Mouse (Mus musculus): ENCODE results near the gene Ssh1.

The Ssh1 gene

DNA sequence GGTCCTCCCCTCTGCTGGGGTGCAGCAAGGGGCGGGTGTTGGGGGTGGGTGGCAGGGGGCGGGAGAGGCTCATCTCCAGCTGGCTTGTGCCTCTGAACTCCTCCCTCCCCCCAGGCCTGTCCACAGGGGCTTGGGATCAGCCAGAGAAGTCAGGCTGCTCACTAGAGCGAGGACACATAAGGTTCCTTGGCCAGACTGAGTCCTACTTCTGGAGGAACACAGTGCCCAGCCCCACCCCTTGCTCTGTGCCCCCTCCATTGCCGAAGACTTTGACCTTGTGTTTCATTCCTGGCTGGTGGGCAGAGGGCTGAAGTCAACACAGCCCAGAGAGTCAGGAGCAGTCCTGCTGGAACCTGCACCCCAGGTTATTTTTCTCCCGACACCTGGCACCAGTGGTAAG, 9.8 kb upstream of the Ssh1 start, which contains the start of gene Dao:
TSS of gene Dao (plus strand) at position 162 of the 400 bp plus-strand sequence.
- in situ Hi-C loops (cut with MboI; ENCODE audit: low pct_unique_long_range_greater_than_20kb in 1 of 2, low sequenced_read_pairs in 2 of 2, unreplicated experiment in 1 of 2): no loop called here

DNA sequence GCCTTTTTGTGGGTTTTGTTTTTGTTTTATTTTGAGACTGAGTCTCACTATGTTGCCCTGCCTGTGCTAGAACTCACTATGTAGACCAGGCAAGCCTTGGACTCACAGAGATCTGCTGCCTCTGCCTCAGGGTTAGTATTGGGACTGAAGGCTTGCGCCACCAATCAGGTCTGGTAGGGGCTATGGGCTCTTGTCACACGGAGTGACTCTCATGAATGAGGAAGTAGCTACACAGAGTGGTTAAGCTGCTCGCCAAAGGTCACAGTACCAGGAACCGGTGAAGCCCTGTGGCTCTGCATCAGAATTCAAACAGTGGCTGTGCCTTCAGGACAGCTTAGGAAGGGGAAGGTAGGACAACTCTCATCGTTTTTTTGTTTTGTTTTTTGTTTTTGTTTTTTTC, 5.7 kb upstream of the Ssh1 start:
- in situ Hi-C loops (cut with MboI; ENCODE audit: low pct_unique_long_range_greater_than_20kb in 1 of 2, low sequenced_read_pairs in 2 of 2, unreplicated experiment in 1 of 2): no loop called here

DNA sequence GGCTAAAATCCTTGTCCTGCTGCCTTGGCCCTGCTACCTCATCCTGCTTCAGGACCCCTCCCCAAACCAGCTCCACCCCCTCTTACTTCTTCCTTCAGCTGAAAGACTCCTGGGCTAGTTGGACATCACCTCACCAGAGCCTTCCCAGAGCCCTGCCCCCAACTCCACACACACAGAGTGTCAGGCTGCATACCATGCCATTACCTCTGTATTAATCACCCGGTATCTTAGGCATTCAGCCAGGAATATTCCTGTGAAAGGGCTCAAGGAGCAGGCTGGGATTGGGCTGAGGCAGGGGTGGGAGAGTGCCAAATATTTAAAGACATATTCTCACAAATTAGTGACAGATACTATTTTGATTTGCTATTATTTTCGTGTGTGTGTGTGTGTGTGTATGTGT, 2.8 kb upstream of the Ssh1 start:
- in situ Hi-C loops (cut with MboI; ENCODE audit: low pct_unique_long_range_greater_than_20kb in 1 of 2, low sequenced_read_pairs in 2 of 2, unreplicated experiment in 1 of 2): no loop called here

DNA sequence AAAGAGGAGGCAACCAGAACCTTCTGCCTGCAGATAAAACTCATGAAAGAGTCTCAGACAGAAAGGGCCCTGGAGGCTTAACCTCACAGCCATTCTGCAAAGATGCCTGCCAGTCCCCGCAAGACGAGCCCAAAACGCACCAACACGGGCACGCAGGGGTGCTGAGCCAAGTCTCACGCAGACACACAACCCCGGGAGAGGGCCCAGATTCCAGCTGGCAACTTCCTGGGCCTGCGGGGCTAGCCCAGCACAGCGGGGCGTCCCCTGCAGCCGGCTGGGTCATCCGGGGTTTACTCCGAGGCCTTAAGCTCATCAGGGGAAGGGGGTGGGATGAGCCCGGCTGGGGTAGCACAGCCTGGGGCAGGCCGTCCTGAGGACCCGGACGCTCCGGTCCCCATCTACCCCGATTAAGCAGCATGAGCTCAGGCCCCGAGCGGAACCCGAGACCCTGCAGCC, 635 bp downstream of the Ssh1 start:
- in situ Hi-C loops (cut with MboI; ENCODE audit: low pct_unique_long_range_greater_than_20kb in 1 of 2, low sequenced_read_pairs in 2 of 2, unreplicated experiment in 1 of 2): no loop called here

DNA sequence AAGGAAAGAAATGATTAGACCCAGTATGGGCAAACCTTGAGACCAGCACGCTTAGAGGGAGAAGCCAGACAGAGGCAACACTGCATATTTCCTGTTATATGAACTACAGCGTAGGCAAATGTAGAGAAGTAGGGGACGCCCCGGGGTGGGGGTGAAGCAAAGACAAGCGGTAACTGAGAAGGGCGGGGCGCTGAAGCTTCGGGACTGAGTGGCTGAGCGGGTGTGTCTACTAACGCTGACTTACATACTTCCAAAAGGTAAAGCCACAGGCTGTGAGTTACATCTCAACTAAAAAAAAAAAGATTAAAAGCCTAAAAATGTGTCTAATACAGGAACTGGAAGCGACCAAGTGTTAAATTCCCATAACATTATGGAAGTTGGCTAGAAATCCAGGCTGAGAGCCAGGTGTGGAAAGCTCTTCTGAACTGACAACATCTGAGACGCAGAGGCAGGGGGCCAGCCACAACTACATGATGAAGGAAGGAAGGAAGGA, 1.3 kb downstream of the Ssh1 start:
- in situ Hi-C loops (cut with MboI; ENCODE audit: low pct_unique_long_range_greater_than_20kb in 1 of 2, low sequenced_read_pairs in 2 of 2, unreplicated experiment in 1 of 2): no loop called here

DNA sequence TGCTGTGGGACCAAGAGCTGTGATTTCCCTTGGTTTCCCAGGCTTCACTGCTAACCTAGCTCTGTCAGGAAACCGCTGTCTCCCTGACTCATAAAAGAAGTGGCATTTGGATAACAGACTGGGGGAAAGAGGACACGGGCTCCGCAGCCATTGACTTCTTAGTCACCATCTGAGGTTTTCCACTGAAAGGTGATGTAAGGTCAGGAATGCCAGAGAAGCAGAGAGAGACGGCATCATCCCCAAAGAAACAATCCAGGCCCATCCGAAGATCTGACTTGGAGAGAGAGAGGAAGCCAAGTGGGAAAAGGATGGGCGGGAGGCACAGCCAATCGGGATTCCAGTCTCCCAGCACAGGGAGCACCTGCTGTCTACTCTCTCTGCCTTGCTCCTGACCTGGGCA, 2.6 kb downstream of the Ssh1 start:
- in situ Hi-C loops (cut with MboI; ENCODE audit: low pct_unique_long_range_greater_than_20kb in 1 of 2, low sequenced_read_pairs in 2 of 2, unreplicated experiment in 1 of 2): no loop called here

DNA sequence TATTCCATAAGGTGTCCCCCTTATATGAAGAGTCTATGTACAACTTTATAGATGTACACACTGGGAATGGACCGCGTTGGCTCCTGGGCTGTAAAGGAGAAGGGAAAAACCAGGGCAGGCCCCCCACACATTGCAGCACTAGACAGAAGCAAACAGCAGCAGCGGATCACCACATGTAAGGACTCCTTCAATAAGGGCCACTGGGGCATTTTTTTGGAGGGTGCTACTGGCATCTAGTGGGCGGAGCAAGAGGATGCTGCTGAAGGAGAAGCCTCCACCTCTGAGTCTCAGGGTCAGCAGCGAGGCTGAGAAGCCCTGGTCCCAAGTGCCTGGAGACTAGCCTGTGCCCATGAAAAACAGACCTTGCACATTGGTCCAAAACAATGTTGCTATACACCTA, 3.1 kb downstream of the Ssh1 start:
- in situ Hi-C loops (cut with MboI; ENCODE audit: low pct_unique_long_range_greater_than_20kb in 1 of 2, low sequenced_read_pairs in 2 of 2, unreplicated experiment in 1 of 2): no loop called here

DNA sequence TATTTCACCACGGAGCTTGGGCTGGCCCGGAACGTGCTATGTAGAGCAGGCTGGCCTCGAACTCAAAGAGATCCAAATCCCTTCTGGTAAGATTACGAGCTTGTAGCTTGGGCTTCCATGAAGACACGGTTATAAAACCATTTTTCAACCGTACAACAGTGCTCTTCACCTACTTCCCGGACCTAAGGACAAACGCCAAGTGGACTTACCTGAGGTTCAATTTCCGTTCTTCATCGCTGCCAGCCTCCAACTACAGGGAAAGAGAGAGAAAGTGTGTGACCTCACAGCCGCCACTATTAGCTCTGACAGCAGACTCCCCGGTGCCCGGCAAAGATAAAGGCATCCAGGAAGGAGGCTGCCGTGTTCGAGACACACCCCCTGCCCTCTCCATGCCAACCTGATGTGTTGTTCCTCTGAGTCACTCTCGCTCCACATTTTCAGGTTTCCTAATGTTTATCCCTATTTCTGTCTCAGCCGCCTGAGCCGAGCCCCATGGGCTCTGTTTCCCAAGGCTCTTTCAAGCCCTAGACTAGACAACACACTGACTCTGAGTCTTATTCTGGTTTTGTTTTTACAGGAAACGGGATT, 4.2 kb downstream of the Ssh1 start:
- in situ Hi-C loops (cut with MboI; ENCODE audit: low pct_unique_long_range_greater_than_20kb in 1 of 2, low sequenced_read_pairs in 2 of 2, unreplicated experiment in 1 of 2): no loop called here

DNA sequence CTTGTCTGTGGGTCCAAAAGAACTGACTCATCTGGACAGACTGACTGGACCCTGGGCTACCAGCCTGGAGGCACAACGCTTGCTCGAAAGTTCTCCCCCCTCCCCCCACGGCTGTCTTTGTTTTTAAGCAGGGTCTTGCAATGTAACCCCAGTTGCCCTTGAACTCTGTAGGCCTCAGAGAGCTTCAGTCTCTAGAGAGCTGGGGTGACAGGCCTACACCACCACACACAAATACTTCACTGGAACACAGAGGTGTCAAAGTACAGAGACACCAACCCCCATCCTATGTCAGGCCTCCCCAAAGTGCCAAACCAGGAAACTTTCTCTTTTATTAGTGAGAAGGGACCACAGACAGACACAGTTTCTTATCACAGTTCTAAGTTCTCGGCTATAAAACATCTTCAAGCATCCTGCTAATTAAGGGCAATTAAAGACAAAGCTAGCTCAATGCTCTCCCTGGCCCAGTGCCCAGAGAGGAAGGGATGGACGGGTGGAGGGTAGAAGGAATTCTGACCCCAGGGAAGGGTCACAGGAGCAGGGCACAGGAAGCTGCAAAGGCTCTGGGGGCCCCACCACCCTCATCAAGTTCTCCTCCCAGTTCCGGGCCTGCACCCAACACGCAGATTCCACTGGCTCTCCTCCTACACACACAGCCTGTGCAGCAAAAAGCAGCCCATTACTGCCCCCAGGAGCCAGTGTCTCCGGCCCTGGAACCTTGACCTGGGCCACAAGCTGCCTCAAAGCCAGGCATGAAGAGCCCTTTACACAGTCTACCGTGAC, 7.3 kb downstream of the Ssh1 start:
- in situ Hi-C loops (cut with MboI; ENCODE audit: low pct_unique_long_range_greater_than_20kb in 1 of 2, low sequenced_read_pairs in 2 of 2, unreplicated experiment in 1 of 2): no loop called here

DNA sequence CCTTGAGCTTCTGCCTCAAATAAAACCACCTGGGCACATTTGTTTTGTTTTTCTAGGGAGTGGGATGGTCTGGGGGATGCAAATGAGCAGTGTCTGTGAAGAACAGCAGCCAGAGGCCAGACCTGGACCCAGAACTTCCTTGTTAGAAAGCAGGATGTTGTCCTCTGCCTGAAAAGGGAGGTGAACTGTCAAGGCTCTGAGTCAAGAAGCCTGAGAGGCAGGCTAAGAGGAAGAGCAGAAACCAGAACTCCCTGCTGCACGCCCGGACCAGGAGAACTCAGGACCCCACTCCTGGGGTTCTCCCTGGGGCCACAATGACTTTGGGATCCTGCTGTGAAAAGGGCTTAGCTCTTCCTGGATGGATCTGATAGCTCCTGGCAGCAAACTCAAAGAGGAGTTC, 8.0 kb downstream of the Ssh1 start:
- in situ Hi-C loops (cut with MboI; ENCODE audit: low pct_unique_long_range_greater_than_20kb in 1 of 2, low sequenced_read_pairs in 2 of 2, unreplicated experiment in 1 of 2): no loop called here

DNA sequence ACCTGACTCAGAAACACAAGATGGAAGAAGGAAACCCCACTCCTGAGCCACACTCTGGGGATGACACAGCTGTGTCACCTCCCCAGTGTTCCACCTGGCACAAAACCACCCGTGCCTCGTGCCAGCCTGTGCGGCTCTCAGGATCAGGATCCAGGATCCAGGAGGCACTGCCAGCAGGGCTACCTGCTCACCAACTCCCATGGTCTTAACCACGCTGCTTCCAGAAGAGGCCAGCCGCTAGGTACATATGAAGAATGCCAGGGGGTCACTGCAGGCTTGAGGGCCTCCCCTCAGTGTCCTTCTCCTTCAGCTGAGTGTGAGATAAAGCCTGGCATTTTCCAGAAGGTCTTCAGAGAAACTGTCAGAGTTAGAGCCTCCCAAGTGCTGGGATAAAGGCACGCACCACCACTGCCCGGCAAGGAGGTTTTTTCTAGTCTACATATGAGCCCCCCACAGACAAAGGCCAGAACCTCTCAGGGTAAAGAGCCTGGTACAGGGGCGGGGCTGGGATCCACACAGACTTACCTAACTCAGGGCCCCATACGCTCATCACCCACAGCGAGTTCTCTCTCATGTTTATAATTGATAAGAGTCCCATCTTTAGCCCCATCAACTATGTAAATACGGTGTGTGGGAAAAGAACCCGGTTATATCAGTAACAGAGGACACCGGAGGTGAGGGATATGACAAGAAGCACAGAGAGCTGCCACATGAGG, 9.5 kb downstream of the Ssh1 start:
- in situ Hi-C loops (cut with MboI; ENCODE audit: low pct_unique_long_range_greater_than_20kb in 1 of 2, low sequenced_read_pairs in 2 of 2, unreplicated experiment in 1 of 2): no loop called here

DNA sequence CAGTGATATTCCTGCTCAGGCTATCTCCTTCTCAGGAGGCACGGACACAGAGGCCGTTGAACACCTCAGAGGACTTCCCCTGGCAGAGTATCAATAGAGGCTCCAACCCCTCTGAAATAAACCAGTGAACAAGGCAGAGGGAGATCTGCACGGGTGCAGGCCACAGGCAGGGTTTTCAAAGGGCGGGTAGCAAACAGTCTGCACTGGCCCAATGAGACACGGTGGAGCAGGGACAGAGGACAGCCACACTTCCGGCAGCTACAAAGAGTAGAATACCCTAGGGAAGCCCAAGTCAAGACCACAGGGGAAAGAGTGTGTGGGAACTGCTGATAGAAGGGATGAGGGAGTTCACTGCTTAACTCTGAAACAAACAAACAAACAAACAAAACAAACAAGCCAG, 10.2 kb downstream of the Ssh1 start:
- in situ Hi-C loops (cut with MboI; ENCODE audit: low pct_unique_long_range_greater_than_20kb in 1 of 2, low sequenced_read_pairs in 2 of 2, unreplicated experiment in 1 of 2): no loop called here

DNA sequence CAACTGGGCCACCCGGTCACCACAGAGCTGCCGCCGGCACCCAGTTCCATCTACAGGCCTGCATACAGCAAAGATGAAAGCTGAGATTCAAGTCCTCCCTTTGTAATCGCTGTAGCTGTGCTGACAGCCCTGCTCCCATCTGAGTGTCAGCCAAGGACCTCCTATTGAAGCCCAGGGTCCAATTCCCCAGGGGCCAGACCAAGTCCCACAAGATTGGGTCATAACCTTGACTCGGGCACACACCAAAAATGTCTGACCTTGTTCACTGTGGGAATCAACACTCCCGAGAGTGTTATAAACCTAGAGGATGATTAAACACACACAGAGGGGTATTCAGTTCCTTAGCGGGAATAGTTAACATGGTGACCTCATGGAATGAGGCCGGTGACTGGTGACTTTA, 11.9 kb downstream of the Ssh1 start:
- in situ Hi-C loops (cut with MboI; ENCODE audit: low pct_unique_long_range_greater_than_20kb in 1 of 2, low sequenced_read_pairs in 2 of 2, unreplicated experiment in 1 of 2): no loop called here

DNA sequence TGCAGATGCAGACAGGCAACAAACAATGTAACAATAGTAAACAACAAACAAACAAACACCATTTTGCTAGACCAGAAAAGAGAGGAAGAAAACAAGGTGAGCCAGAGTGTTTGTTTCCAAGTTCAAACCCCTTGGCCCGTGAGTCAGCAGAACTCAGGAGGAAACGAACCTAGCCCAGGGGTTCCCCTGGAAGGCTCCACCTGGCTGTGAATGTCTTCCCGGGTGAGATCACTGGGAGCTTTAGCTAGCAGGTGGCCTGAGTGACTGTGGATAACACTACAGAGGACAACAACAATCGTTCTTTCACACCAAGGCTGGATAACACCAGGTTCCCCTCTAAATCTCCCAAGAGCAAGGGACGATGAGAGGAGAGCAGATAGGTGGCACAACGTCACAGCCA, 12.5 kb downstream of the Ssh1 start:
- in situ Hi-C loops (cut with MboI; ENCODE audit: low pct_unique_long_range_greater_than_20kb in 1 of 2, low sequenced_read_pairs in 2 of 2, unreplicated experiment in 1 of 2): no loop called here

DNA sequence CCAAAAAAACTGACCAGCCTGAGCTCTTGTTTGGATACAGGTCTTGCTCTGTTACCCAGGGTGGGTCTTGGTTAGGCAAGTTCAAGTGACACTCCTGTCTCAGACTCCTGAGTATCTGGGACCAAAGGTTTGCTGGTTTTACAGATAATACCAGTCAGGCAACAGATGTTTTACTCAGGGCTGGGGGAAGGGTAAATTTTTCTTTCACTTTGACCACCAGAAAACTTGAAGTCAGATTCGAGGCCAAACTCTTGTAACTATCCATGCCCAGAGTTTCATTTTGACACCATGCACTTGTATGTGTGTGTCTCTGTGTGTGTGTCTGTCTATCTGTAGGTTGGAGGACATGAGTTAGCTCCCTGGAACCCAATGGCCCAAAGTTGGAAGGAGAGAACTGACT, 13.2 kb downstream of the Ssh1 start:
- in situ Hi-C loops (cut with MboI; ENCODE audit: low pct_unique_long_range_greater_than_20kb in 1 of 2, low sequenced_read_pairs in 2 of 2, unreplicated experiment in 1 of 2): no loop called here

DNA sequence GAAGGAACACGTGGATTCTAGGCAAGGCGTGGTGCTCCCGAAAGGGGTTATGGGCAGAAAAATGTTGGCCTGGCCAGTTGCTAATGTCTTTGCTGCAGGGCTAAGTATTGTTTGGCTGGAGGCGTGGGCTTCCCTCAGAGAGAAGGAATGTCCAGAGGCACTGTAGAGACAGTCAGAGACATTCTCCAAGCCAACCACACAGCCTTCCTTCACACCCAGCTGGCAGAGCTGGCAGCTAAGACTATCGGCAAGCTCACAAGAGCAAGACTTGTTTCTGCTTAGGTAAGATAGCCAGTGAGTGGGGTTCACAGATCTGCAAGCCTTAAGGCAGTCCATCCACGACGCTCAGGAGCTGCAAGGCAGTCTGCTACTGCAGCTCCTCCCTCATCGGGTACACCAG, 16.4 kb downstream of the Ssh1 start:
- in situ Hi-C loops (cut with MboI; ENCODE audit: low pct_unique_long_range_greater_than_20kb in 1 of 2, low sequenced_read_pairs in 2 of 2, unreplicated experiment in 1 of 2): no loop called here

DNA sequence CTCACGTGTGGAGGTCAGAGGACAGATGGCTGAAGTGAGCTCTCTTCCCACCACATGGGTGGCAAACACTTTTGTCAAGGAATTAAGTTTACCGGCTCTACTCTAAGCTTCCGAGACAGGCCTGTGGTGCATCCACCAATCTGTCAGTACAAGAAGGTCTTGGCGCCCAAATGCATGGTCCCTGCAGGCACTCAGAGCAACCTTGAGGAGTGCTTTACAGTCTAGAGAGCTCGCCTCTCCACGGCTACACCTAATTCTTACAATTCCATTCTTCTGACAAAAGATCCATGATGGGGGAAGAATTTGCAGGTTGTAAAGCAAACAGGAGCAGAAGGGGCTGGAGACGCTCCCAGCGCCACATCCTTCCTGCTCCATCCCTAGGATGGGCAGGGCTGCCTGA, 17.1 kb downstream of the Ssh1 start:
- in situ Hi-C loops (cut with MboI; ENCODE audit: low pct_unique_long_range_greater_than_20kb in 1 of 2, low sequenced_read_pairs in 2 of 2, unreplicated experiment in 1 of 2): no loop called here

DNA sequence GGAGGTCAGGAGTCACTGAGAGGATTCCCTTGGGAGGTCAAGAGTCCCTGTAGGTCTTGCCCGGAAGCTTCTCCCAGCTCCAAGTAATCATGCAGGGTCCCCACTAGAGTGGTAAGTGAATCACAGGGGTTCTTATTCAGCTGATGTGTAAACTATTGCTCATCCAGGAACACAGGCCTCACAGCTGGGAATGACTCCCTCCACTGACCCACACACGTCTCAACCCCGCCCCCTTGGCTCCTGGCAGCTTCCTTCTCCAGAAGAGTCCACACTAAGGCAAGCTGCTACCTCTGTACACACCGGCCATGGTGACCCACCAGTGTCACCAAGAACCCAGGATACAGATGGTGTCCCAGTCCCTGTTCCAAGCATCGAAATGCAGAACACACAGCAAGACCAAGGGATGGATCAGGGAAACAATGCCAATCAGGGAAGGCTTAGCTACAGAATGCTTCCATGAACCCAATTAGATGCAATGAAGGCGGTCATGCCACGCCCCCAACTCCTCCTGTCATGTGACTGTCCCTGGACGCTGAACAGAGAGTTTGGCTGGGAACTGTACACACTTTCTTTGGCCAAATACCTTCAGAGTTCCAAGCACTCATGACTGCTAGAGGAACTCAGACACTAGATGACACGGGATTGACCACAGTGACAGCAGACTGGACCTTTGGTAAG, 18.0 kb downstream of the Ssh1 start:
- in situ Hi-C loops (cut with MboI; ENCODE audit: low pct_unique_long_range_greater_than_20kb in 1 of 2, low sequenced_read_pairs in 2 of 2, unreplicated experiment in 1 of 2): no loop called here

DNA sequence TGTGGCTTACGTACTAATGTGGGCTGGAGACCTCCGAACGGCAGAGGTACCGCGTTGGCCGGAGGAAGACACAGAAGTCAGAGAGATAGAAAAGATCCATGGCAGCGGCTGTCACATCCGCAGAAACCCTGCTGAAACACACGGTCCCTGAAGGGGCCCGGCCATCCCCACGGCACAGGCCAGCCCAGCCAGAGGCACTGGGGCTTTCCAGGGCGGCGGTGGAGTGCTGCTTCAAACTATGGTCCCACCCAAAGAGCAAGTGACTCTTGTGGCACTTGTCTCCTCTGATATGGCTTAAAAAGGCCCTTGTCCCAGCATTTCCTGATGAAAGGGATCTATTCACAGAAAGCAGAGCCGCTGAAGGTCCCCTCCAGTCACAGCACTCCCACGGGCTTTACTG, 19.1 kb downstream of the Ssh1 start:
- in situ Hi-C loops (cut with MboI; ENCODE audit: low pct_unique_long_range_greater_than_20kb in 1 of 2, low sequenced_read_pairs in 2 of 2, unreplicated experiment in 1 of 2): no loop called here
